Mouse (Mus musculus) embryonic fibroblast, embryonic 13.5 days (primary cell): Measurements from ENCODE around the gene Pip5k1c.

Experiments used
- CTCF ChIP-seq: IDR thresholded peaks from 2 replicates; pipeline ENCODE4 v1.5.1; 2011; ENCODE audit warnings: mild to moderate bottlenecking, control low read depth, low read length, moderate library complexity, borderline replicate concordance; ENCODE audit not compliant: insufficient read depth
- POLR2A ChIP-seq: IDR thresholded peaks from 2 replicates; pipeline ENCODE4 v1.6.1; 2011; ENCODE audit warnings: low read depth, mild to moderate bottlenecking, control low read depth, low read length, moderate library complexity

- TF ChIP-seq CTCF (no peak), POLR2A (no peak)
Measured at GRCm38 (mm10) chr10:81245166-81245565, 47.6 kb upstream of the Pip5k1c start.
